ENCODE assay signal across 8 mouse cellular contexts in the genomic region with DNA sequence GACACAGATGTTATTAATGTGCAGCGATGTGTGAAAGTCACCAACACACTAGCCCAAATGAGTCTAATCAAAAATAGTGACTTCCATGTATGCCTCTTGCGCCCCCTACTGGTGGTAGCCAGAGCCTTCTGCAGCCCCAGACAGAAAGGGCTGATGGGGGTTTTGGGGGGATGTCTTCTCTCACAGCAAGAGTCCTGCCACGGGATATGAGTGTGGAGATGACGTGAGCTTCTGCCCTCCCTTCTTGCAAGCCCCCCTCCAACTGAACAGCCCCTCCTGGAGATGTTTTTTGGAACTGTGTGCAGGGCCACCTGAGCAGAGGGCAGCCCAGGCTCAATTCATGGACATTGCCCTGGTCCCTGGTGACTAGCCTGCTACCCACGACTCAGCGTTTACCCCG. TPM values are rescaled to one million over a fixed set of nuclear protein-coding genes. Genes with fewer than 3 reads are reported as not detected.
DNase-seq lines count a peak whose midpoint lies in the region; ATAC-seq and TF ChIP-seq lines count a peak whose summit lies in the region.

No protein-coding gene starts in this region.

- no peak overlapping the region for H3K4me3 ChIP-seq in kidney, adult 2 months (ENCODE audit: insufficient read depth, low read depth, low read length)
- no peak overlapping the region for H3K4me3 ChIP-seq in liver, adult 2 months (ENCODE audit: insufficient read depth, low read depth, low read length)
- no peak overlapping the region for H3K4me3 ChIP-seq in neural tube, embryonic 11.5 days (ENCODE audit: low read depth, low read length)

- no peaks in the 10 kb centered on the region for H3K27me3 ChIP-seq in kidney, adult 2 months (replicated peaks; ENCODE audit: control insufficient read depth, insufficient read depth, low read length)
- no peaks in the 10 kb centered on the region for H3K27me3 ChIP-seq in liver, adult 2 months (ENCODE audit: control insufficient read depth, insufficient read depth, low read length)
- peaks cover 5% of the 10 kb centered on the region; the same call in 1 of the 2 replicates for H3K27me3 ChIP-seq in neural tube, embryonic 11.5 days (ENCODE audit: control insufficient read depth, insufficient read depth, low read length)

- H3K36me3 ChIP-seq in kidney, adult 2 months (ENCODE audit: control insufficient read depth, insufficient read depth, low read length), result no peaks in the 10 kb centered on the region
- no peaks in the 10 kb centered on the region for H3K36me3 ChIP-seq in liver, adult 2 months (ENCODE audit: control insufficient read depth, insufficient read depth, low read length)
- no peaks in the 10 kb centered on the region for H3K36me3 ChIP-seq in neural tube, embryonic 11.5 days (ENCODE audit: control insufficient read depth, insufficient read depth, low read length)

- ATAC-seq in neural tube, embryonic 11.5 days (ENCODE audit: insufficient read depth, low FRiP score, low TSS enrichment), result no peak

- no peaks in the 10 kb centered on the region for H3K79me2 ChIP-seq in liver, adult 2 months (ENCODE audit: control insufficient read depth, insufficient read depth, low read length)

- H3K4me1 ChIP-seq in kidney, adult 2 months (ENCODE audit: control insufficient read depth, insufficient read depth, low read length), result peaks cover 11% of the 10 kb centered on the region
- H3K4me1 ChIP-seq in liver, adult 2 months (ENCODE audit: control insufficient read depth, insufficient read depth, low read length), result peaks cover 7% of the 10 kb centered on the region
- no peaks in the 10 kb centered on the region for H3K4me1 ChIP-seq in neural tube, embryonic 11.5 days (ENCODE audit: control insufficient read depth, insufficient read depth, low read length)

- no peak for TF ChIP-seq POLR2A in kidney, adult 2 months (IDR thresholded peaks at IDR 0.05; ENCODE audit: low read depth, low read length)
- no peak for TF ChIP-seq POLR2A in liver, adult 2 months (IDR thresholded peaks at IDR 0.05; ENCODE audit: extremely low read depth, insufficient read depth, low read length)

- TF ChIP-seq CTCF in kidney, adult 2 months (conservative IDR thresholded peaks at IDR 0.05; ENCODE audit: insufficient read depth, insufficient read length, low read depth, low read length), result peak; percentile 89
- TF ChIP-seq CTCF in liver, adult 2 months (IDR thresholded peaks at IDR 0.05; ENCODE audit: low read depth, low read length), result peak; percentile 87

- H3K4me2 ChIP-seq in neural tube, embryonic 11.5 days (ENCODE audit: low read depth), result no peak overlapping the region

- WGBS in kidney, adult 2 months, result 12% methylated on average over 7 of the region's 7 CpGs
- WGBS in liver, adult 2 months, result 5% methylated on average over 7 of the region's 7 CpGs
- WGBS in neural tube, embryonic 11.5 days, result 25% methylated on average over 7 of the region's 7 CpGs

- no peak overlapping the region for H3K9ac ChIP-seq in liver, adult 2 months (ENCODE audit: low read depth, low read length)
- no peak overlapping the region for H3K9ac ChIP-seq in neural tube, embryonic 11.5 days (ENCODE audit: low read length)

- no peaks in the 10 kb centered on the region for H3K9me3 ChIP-seq in neural tube, embryonic 11.5 days (ENCODE audit: control insufficient read depth, low read length)

- peak; percentile 40 for DNase-seq in right cerebral cortex, adult 18-20 months
- DNase-seq in right cerebral cortex, postnatal 36 days (ENCODE audit: low spot score in 2 of 2), result no peak
- DNase-seq in c-Kit-positive CD71-positive TER-119-negative erythroid progenitor cells, embryonic 14.5 days (ENCODE audit: low read depth), result peak; percentile 33
- peak; percentile 71 for DNase-seq in forelimb bud, embryonic 11.5 days (ENCODE audit: low read depth, low spot score)
- peak; percentile 81 for DNase-seq in kidney, adult 2 months
- DNase-seq in liver, adult 2 months (ENCODE audit: extremely low read depth, low read depth, low spot score), result peak; percentile 43
- peak; percentile 71 for DNase-seq in neural tube, embryonic 11.5 days (ENCODE audit: low spot score)
- peak; percentile 55 to 62 for DNase-seq in thymus, postnatal 36 days

- no peak overlapping the region for H3K27ac ChIP-seq in kidney, adult 2 months (ENCODE audit: insufficient read depth, low read depth, low read length)
- no peak overlapping the region for H3K27ac ChIP-seq in liver, adult 2 months (replicated peaks; ENCODE audit: insufficient read depth, low read depth, low read length)
- H3K27ac ChIP-seq in neural tube, embryonic 11.5 days (ENCODE audit: low read depth, low read length), result no peak overlapping the region

RNA-seq across cellular contexts. Expression of a gene that starts 7.6 kb away (rescaled TPM):
- 74.5 and 76.5 TPM in 2 replicates for polyA plus RNA-seq in kidney, adult 2 months (2012; rRNA removed)
- 15.9 and 19.7 TPM in 2 replicates for total RNA-seq in liver, adult 2 months (2014; rRNA removed)
- polyA plus RNA-seq in liver, adult 2 months (2012; rRNA removed), result 21.2 and 23.0 TPM in 2 replicates
- 0.95 and 1.5 TPM in 2 replicates for polyA plus RNA-seq in neural tube, embryonic 11.5 days (2014; fragmentation: Nextera tagmentation; extraction: Ambion mirVana)

RNA-seq across cellular contexts. Expression of a gene that starts 11.2 kb away (rescaled TPM):
- 111 and 118 TPM in 2 replicates for polyA plus RNA-seq in kidney, adult 2 months (2012; rRNA removed)
- 84.7 and 94.8 TPM in 2 replicates for total RNA-seq in liver, adult 2 months (2014; rRNA removed)
- polyA plus RNA-seq in liver, adult 2 months (2012; rRNA removed), result 110 and 112 TPM in 2 replicates
- polyA plus RNA-seq in neural tube, embryonic 11.5 days (2014; fragmentation: Nextera tagmentation; extraction: Ambion mirVana), result 108 TPM in 2 replicates

Comparison
In these comparisons a context has a peak if more than half of its experiments do, and no peak if none do; other contexts are left out.
1. DNase-seq: peak in right cerebral cortex, adult 18-20 months (single experiment), c-Kit-positive CD71-positive TER-119-negative erythroid progenitor cells, embryonic 14.5 days (single experiment), forelimb bud, embryonic 11.5 days (single experiment), kidney, adult 2 months (single experiment), liver, adult 2 months (single experiment), neural tube, embryonic 11.5 days (single experiment) and thymus, postnatal 36 days (2 of 2); none in right cerebral cortex, postnatal 36 days (0 of 2).